Mouse (Mus musculus): ENCODE measurements around the gene Grm1. TPM values are rescaled to one million over a fixed set of nuclear protein-coding genes. Genes with fewer than 3 reads are reported as not detected.

Gene Grm1
- 8.1 TPM for polyA plus RNA-seq (2014; fragmentation: Illumina TruSeq; extraction: RNeasy Lipid Tissue Mini Kit (QIAGEN cat#74804); ENCODE audit: low read depth, low replicate concordance)

DNA sequence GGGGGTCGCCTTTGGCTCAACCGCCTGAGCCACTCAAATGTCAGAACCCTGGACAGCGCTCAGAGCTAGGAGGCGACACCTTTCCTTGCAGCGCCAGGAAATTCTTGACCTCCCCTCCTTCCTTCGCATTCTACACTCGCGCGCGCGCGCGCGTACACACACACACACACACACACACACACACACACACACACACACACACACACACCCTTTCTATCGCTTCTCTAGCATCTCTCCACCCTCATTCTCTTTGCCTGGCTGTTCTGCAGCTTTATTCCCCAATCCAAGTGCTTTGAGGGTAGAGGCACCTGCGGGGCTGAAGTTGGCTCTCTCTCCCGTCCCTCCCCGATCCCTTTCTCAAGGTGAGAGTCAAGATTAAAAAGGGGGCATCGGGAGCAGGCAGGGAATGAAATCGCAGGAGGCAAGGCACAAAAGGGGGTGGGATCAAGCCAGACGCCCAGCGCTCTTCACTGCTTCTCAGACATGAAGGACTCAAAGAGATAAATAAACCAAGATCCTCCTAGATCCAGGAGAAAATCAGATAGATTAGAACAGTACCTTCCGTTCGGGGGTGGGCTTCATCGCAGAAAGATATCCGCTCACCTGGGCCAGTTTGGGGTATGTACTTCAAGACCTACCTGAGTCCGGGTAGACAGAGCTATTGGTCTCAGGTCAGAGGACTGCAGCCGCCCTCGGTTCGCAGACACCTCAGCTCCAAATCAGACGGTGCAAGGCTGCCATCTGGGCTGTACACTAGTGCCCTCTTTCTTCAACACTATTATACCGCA, at the start of gene Grm1:
TSS of gene Grm1 (minus strand) at position 746 of the 788 bp plus-strand sequence.

GRCm38 (mm10) chr10:10681048-10681447, 401.1 kb downstream of the Grm1 start, which contains the start of gene Gm10944:
TSS of gene Gm10944 (plus strand) at chr10:10681348.

Other genes with a start within 250 kb of the Grm1 start
- gene Shprh, start 67.1 kb upstream of the Grm1 start, polyA plus RNA-seq (2014; fragmentation: Illumina TruSeq; extraction: RNeasy Lipid Tissue Mini Kit (QIAGEN cat#74804); ENCODE audit: low read depth, low replicate concordance) = 6.7 TPM
- 18.5 TPM for gene Fbxo30, start 199.0 kb upstream of the Grm1 start, polyA plus RNA-seq (2014; fragmentation: Illumina TruSeq; extraction: RNeasy Lipid Tissue Mini Kit (QIAGEN cat#74804); ENCODE audit: low read depth, low replicate concordance)

Data from heart, adult 10 weeks (tissue).